Mouse (Mus musculus) small intestine, adult 2 months (tissue): ENCODE data around the gene Ap1g1. TPM values are rescaled to one million over a fixed set of nuclear protein-coding genes. Genes with fewer than 3 reads are reported as not detected.

Experiments
- H3K27ac ChIP-seq: fragments of 200-500 bp; 2 replicates; pipeline ENCODE4 v1.5.1; 2012; ENCODE audit warnings: low read depth, low read length, control low read depth, inconsistent platforms; ENCODE audit not compliant: insufficient read depth
- H3K27me3 ChIP-seq: fragments of 200-500 bp; 2 replicates; pipeline ENCODE4 v1.6.1; 2012; ENCODE audit warnings: mild to moderate bottlenecking, moderate library complexity, low read length, inconsistent platforms; ENCODE audit not compliant: control insufficient read depth, insufficient read depth
- H3K36me3 ChIP-seq: fragments of 200-500 bp; 2 replicates; pipeline ENCODE4 v1.6.1; 2012; ENCODE audit warnings: mild to moderate bottlenecking, low read length, control low read depth, inconsistent platforms; ENCODE audit not compliant: control insufficient read depth, insufficient read depth
- H3K4me1 ChIP-seq: fragments of 200-500 bp; 2 replicates; pipeline ENCODE4 v1.6.1; 2012; ENCODE audit warnings: low read length, inconsistent platforms, mixed read lengths; ENCODE audit not compliant: control insufficient read depth, insufficient read depth, insufficient read length
- H3K4me3 ChIP-seq: fragments of 200-500 bp; 2 replicates; pipeline ENCODE4 v1.5.1; 2012; ENCODE audit warnings: low read depth, mild to moderate bottlenecking, control low read depth, inconsistent platforms, low read length, moderate library complexity
- CTCF ChIP-seq: fragments of 200-500 bp; IDR thresholded peaks from 2 replicates; pipeline ENCODE4 v1.5.1; 2012; ENCODE audit warnings: low read depth, mild to moderate bottlenecking, control low read depth, inconsistent platforms, low read length, moderate library complexity, mixed read lengths; ENCODE audit not compliant: insufficient replicate concordance, insufficient read length; ENCODE audit errors: extremely low read depth
- POLR2A ChIP-seq: fragments of 200-500 bp; IDR thresholded peaks from 2 replicates; pipeline ENCODE4 v1.6.1; 2012; ENCODE audit warnings: low read depth, mild to moderate bottlenecking, control low read depth, inconsistent platforms, low read length, moderate library complexity
- WGBS: fragments of 180-500 bp; shearing (Covaris S2); methylation state at CpG from one replicate; pipeline ENCODE4 v1.1.7; 2018; 5-methylcytosine and 5-hydroxymethylcytosine counted together
- polyA plus RNA-seq: library from polyadenylated mRNA; depleted of rRNA; stranded (reverse); fragments of >200 nt; gene quantifications from 2 replicates; pipeline ENCODE4 v1.2.3, GENCODE M21; 2012

Gene Ap1g1
- polyA plus RNA-seq, 1 experiment, result 18.8 TPM

- no peaks in the 10 kb centered on the region; the same call in 1 of the 2 replicates for H3K4me1 ChIP-seq
- H3K27ac ChIP-seq, result no peak overlapping the region
- no peaks in the 10 kb centered on the region for H3K36me3 ChIP-seq
- WGBS, result 75% methylated on average over 2 of the region's 2 CpGs
- H3K27me3 ChIP-seq, result no peaks in the 10 kb centered on the region
- no peak overlapping the region for H3K4me3 ChIP-seq
- TF ChIP-seq POLR2A (no peak), CTCF (no peak)
Observed at GRCm38 (mm10) chr8:109790938-109791337, 12.6 kb downstream of the Ap1g1 start.

- H3K4me1 ChIP-seq, result no peaks in the 10 kb centered on the region; the same call in 1 of the 2 replicates
- WGBS, result 19% methylated on average over 1 of the region's 1 CpGs
- H3K27me3 ChIP-seq, result no peaks in the 10 kb centered on the region
- H3K4me3 ChIP-seq, result no peak overlapping the region
- H3K27ac ChIP-seq, result no peak overlapping the region
- TF ChIP-seq CTCF (no peak), POLR2A (no peak)
- no peaks in the 10 kb centered on the region for H3K36me3 ChIP-seq
Observed at GRCm38 (mm10) chr8:109795166-109795565, 16.8 kb downstream of the Ap1g1 start.

GRCm38 (mm10) chr8:109798721-109799120 is 20.4 kb downstream of the Ap1g1 start:
- no peaks in the 10 kb centered on the region; the same call in 1 of the 2 replicates for H3K4me1 ChIP-seq
- no peak for TF ChIP-seq CTCF
- TF ChIP-seq POLR2A, result no peak
- H3K27me3 ChIP-seq, result no peaks in the 10 kb centered on the region
- H3K27ac ChIP-seq, result no peak overlapping the region
- H3K36me3 ChIP-seq, result peaks cover 4% of the 10 kb centered on the region; the same call in 1 of the 2 replicates
- no peak overlapping the region for H3K4me3 ChIP-seq

GRCm38 (mm10) chr8:109799245-109799644 is 20.9 kb downstream of the Ap1g1 start:
- WGBS, result 21% methylated on average over 4 of the region's 4 CpGs

GRCm38 (mm10) chr8:109800325-109800724 is 22.0 kb downstream of the Ap1g1 start:
- no peak for TF ChIP-seq CTCF
- TF ChIP-seq POLR2A, result no peak
- H3K27ac ChIP-seq, result no peak overlapping the region
- H3K36me3 ChIP-seq, result peaks cover 8% of the 10 kb centered on the region; the same call in 1 of the 2 replicates
- no peaks in the 10 kb centered on the region for H3K27me3 ChIP-seq
- no peak overlapping the region for H3K4me3 ChIP-seq
- 80% methylated on average over 2 of the region's 2 CpGs for WGBS
- H3K4me1 ChIP-seq, result no peaks in the 10 kb centered on the region

More at GRCm38 (mm10) chr8:109799245-109799644, 20.9 kb downstream of the Ap1g1 start:
- Histone ChIP-seq H3K27ac (no peak overlapping the region), H3K27me3 (no peaks in the 10 kb centered on the region), H3K4me1 (no peaks in the 10 kb centered on the region; the same call in 1 of the 2 replicates), H3K4me3 (no peak overlapping the region), H3K36me3 (peaks cover 4% of the 10 kb centered on the region; the same call in 1 of the 2 replicates)
- TF ChIP-seq CTCF, result no peak

GRCm38 (mm10) chr8:109803211-109803610 is 24.9 kb downstream of the Ap1g1 start:
- peaks cover 11% of the 10 kb centered on the region for H3K36me3 ChIP-seq
- H3K4me3 ChIP-seq, result no peak overlapping the region
- no peaks in the 10 kb centered on the region for H3K27me3 ChIP-seq
- H3K27ac ChIP-seq, result no peak overlapping the region
- WGBS, result 91% methylated on average over 3 of the region's 3 CpGs
- no peak for TF ChIP-seq POLR2A
- TF ChIP-seq CTCF, result no peak
- peaks cover 2% of the 10 kb centered on the region; the same call in 1 of the 2 replicates for H3K4me1 ChIP-seq

- no peak overlapping the region for H3K27ac ChIP-seq
- peaks cover 11% of the 10 kb centered on the region for H3K36me3 ChIP-seq
- 94% methylated on average over 3 of the region's 3 CpGs for WGBS
- TF ChIP-seq POLR2A, result no peak
- TF ChIP-seq CTCF, result no peak
- no peaks in the 10 kb centered on the region for H3K27me3 ChIP-seq
- H3K4me3 ChIP-seq, result no peak overlapping the region
- H3K4me1 ChIP-seq, result peaks cover 2% of the 10 kb centered on the region; the same call in 1 of the 2 replicates
Observed at GRCm38 (mm10) chr8:109803801-109804200, 25.4 kb downstream of the Ap1g1 start.
